Mouse (Mus musculus) kidney, adult 11 months (tissue): ENCODE measurements around the gene Olfr504.
"Not testable (repeated sequence)": the region's sequence is repeated elsewhere in the genome, so short reads cannot be mapped to it uniquely, and the experiment has no call there.

ENCODE experiments used
- DNase-seq: peaks from one replicate; pipeline ENCODE4 v3.0.0; 2022

The Olfr504 gene

GRCm38 (mm10) chr7:108565693-108566092 lies at the start of gene Olfr504:
TSS of gene Olfr504 (minus strand) at chr7:108565793.
- no peak for DNase-seq

- no peak for DNase-seq
Measured at GRCm38 (mm10) chr7:108614110-108614509, 48.5 kb upstream of the Olfr504 start.

GRCm38 (mm10) chr7:108610487-108610886 lies 44.9 kb upstream of the Olfr504 start, which contains the start of gene Olfr506:
TSS of gene Olfr506 (plus strand) at chr7:108610787.
- DNase-seq, result no peak

DNA sequence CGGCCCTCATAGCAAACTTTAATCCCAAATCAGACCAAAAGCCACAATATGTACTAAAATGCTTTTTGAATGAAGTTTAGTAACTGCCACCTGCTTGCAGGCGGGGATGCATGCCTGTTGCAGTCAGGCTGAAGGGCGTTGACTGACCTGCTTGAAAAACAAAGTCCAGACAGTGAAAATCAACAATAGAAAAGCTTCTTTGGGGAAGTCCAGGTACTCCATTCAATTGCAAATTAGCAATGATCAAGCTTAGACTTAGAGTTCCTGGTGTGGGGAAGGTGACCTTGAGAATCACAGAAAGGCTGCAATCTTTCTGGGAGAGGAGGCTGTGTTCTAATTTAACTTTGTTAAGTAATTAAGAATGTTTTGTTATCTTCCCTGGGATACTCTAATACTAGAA lies 36.3 kb upstream of the Olfr504 start:
- not testable (repeated sequence) for DNase-seq

GRCm38 (mm10) chr7:108589797-108590196 lies 24.2 kb upstream of the Olfr504 start:
- DNase-seq, result no peak

GRCm38 (mm10) chr7:108544227-108544626 lies 21.4 kb downstream of the Olfr504 start, which contains the start of gene Olfr503:
TSS of gene Olfr503 (plus strand) at chr7:108544527.
- DNase-seq, result not testable (repeated sequence)

DNA sequence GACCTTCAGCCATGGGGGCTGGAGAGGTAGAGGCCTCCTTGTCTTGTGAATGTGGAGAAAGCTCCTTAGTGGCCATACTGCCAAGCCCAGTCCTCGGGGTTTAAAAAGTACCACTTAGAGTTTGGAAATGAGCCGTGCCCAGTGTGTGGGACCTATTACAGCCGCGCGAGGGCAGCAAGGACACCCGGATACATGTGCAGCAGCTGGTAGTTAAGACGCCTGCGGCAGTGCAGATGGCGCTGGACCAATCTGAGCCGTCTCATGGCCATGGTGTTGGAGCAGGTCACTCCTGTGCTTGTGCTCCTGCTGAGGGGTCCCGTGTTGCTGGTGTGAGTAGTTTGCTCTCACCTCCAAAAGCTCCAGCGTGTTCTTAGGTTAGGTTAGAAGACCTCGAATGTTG lies 23.2 kb downstream of the Olfr504 start:
- no peak for DNase-seq

GRCm38 (mm10) chr7:108524965-108525364 lies 40.6 kb downstream of the Olfr504 start, which contains the start of gene Olfr502:
TSS of gene Olfr502 (minus strand) at chr7:108525065.
- DNase-seq, result no peak
